Mouse (Mus musculus) adrenal gland, postnatal 4 days (tissue): ENCODE measurements around the gene Pomc. TPM values are rescaled to one million over a fixed set of nuclear protein-coding genes. Genes with fewer than 3 reads are reported as not detected.
"Not testable (repeated sequence)": the region's sequence is repeated elsewhere in the genome, so short reads cannot be mapped to it uniquely, and the experiment has no call there.

Source experiments
- DNase-seq, 2 experiments: peaks; one replicate each; pipeline ENCODE4 v3.0.0; 2021 to 2022; ENCODE audit warnings: low spot score in 2 of 2, mixed read lengths in 2 of 2
- total RNA-seq, 2 experiments: library from RNA; stranded (reverse); gene quantifications; 2 replicates each; pipeline ENCODE4 v1.2.3; 2021

Gene Pomc
- total RNA-seq, 2 experiments from 2014 or later = 1.3 to 1.8 TPM

DNA sequence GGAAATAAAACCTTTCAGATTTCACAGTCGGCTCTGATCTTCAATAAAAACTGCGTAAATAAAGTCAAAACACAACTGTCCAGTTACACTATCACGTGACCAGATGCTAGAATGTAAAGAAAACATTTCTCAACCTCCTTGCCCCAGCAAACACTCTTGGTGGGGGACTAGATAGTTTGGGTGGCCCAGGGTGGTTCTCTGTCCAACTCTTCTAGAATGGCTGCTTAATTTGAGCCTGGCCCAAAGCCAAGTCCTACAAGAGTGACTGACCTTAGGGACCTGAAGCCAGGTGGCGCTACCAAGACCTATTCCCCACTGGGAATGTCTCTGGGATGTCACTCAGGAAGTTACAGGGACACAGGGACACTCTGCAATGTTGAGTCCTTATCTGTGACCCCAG lies 5.8 kb downstream of the Pomc start:
- DNase-seq = no peak

- no peak for DNase-seq
These were observed 12.4 kb downstream of the Pomc start for GRCm38 (mm10) chr12:3967196-3967595.

DNA sequence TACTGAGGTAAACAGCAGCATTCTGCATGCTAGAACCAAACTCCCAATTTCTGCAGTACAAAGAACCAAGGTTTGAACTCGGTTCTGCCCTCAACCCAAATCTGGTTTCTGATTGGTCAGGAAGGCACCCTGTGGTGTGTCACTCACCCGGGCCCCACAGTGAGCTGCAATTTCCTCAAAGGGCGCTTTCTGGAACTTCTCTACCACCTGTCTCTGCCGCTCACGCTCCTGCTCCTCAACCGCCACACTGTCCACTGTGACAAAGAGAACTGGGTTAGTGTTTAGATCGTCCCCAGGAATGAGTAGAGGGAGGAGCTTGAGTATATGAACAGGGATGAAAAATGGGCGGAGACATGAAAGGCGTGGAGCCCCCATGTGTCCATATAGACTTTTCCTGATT lies 13.6 kb downstream of the Pomc start:
- DNase-seq = no peak

- not testable (repeated sequence) for DNase-seq
These were observed 18.4 kb downstream of the Pomc start for GRCm38 (mm10) chr12:3973169-3973568.

DNA sequence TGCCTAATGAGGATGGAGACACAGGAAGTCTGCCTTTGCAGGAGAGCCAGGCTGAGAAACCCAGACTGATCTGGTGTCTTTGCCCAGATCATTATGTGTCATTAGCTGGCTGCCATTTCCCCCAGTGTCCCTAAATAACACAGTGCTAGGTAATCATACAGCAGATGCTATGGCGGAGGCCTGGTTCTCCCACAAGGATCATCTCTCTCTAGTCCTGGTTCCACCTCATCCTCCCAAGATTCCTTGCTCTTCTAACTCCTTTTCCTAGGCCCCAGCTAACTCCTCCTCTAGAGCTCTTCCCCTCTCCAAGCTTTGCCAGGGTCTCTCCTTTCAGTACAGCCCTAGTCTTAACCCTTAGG lies 26.2 kb downstream of the Pomc start:
- DNase-seq = no peak

DNA sequence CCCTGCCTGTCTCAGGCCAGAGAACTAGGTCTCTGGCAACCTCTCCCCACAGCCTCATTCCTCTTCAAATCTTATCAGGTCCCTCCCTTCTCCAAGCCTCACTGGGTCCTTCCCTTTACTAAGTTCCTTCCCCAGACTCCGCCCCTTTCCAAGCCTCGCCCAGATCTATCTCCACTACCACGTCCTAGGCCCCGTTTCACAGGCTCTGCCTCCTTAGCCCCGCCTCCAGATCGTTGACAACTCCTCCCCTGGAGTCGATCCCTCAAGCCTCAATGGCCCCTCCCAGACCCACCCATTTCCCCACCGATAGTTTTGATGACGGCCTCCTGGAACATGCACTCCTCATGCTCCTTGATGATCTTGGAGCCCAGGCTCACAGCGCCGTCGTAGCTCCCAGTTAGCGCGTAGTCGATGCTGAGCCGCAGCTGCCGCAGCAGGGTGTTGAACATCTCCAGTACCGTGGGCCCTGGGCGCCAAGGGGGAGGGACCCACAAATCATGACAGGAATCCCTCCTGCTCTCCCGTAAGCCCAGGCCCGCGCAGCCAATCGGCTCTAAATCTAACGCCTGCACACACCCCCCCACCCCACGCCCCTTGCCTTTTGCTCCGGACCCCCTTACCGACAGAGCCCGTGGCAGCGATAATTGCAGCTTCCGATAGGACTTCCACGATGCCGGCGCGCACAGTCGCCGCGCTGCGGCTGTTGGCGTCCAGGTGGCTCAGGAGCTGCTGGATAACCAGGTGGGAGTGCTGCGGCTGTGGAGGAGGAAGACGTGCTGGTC lies 26.8 kb downstream of the Pomc start:
- peak in 1 of 2 experiments; percentile 53 for DNase-seq

DNA sequence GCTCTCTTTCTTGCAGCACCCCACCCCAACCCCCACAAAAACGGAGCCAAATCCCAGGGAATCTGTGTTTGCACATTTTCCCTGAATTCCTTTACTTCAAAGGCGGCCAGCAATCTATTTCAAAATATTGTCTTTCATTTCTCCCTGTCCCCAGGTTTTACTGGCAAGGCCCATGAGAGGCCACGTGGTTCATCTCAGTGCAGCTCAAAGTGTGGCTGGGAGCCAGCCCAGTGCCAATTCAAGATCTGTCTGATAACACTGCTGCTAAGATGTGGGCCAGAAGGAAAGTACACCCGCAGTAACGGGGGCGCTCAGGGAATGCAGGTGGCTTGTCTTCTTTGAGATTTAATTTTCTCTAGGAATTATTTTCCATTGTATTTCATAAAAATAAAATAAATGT lies 27.5 kb downstream of the Pomc start:
- DNase-seq = no peak

- DNase-seq = no peak
These were observed 29.0 kb downstream of the Pomc start for GRCm38 (mm10) chr12:3983736-3984135.

- no peak for DNase-seq
These were observed 29.7 kb downstream of the Pomc start for GRCm38 (mm10) chr12:3984446-3984845.

- no peak for DNase-seq
These were observed 35.2 kb downstream of the Pomc start for GRCm38 (mm10) chr12:3989943-3990342.

GRCm38 (mm10) chr12:3991047-3991446 lies 36.3 kb downstream of the Pomc start:
- no peak for DNase-seq

DNA sequence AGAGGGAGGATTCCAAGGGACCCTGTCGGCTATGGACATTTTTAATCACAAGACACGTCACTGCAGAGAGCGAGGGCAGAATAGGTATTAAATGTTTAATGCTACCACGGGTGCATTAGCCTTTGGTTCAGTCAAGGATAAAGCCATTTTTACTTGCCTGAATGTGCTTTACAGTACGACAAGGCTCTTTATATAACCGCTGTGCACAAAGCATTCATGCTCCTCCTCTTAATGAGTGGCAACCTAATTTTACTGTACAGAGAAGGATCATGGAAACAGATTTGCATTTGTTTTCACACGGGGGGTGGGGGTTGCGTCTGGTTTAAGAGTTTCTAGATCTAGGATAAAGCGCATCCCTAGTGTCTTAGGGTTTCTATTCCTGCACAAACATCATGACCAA lies 42.0 kb downstream of the Pomc start:
- no peak for DNase-seq

- no peak for DNase-seq
These were observed 45.7 kb downstream of the Pomc start for GRCm38 (mm10) chr12:4000406-4000805.

DNA sequence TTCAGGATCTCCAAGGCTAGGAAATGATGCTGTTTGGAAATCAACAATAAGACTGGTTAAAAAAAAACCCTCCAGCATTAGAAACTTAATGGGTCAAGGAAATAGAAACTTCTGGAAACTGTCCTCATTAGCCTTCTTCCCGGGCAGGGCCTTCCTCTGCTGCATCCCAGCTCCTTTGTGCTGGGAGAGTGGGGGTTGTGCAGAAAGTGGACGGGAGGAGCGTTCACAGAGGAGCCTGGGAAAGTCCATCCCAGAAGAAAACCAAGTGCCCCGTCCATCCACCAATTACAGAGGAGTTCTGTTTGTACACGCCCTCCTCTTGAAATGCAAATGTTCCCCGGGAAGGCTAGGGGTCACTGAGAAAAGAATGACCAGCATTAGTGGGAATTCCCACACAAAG lies 49.9 kb downstream of the Pomc start:
- no peak for DNase-seq

DNA sequence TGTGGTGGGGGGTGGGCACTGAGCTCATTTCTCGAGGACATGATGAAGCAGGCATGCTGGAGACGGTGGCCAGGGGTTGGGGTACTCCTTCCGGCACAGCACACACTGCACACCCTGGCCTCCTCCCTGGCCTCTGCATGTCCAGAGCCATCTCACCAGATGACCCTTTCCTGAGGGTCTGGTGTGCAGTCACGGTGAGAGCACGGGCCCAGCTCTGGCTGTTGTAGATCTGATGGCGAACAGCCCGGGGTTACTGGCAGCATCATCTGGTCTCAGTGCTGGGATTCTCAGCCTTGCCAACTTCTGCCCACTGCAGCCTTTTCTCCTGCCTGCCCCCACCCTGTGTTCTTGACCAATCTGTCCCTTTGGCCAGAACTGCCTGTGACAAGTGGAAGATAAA lies 51.3 kb downstream of the Pomc start:
- no peak for DNase-seq

DNA sequence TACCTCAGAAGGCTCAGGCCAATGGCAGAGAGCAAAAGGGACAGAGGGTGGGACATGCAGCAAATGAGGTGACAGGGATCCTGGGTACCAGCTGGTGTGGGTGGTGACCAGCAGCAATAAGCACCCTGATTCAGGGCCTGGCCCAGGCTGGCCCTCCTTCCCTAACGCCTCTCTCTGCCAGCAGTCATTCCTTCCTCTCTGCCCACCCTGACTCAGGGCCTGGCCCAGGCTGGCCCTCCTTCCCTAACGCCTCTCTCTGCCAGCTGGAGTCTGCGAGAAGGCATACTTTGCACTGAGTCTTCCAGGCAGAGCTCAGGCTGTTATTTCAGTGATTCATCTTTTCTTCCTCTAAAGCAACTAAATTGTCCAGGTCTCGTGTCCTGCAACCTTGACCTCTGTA lies 52.4 kb downstream of the Pomc start:
- no peak for DNase-seq

- DNase-seq = no peak
These were observed 53.0 kb downstream of the Pomc start for GRCm38 (mm10) chr12:4007766-4008165.

DNA sequence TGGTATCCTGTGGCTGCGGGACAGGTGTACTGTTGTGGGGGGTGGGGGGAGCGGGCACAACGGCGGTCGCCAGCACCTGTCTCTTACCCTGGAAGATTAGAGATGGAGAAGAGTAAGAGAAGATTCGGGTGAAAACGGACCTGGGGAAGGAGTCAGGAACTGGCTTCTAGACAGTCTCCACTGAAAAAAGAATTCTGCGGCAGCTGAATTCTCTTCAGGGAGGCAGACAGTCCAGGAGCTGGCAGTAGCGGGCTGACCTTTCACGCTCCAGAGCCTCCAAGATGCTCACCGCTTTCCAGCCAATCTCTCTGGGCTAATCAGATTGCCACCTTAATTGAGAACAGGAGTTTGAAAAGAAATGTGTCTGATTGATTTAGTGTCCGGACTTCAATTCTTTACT lies 54.0 kb downstream of the Pomc start:
- no peak for DNase-seq

Other genes starting within 250 kb of the Pomc start
- 100 to 1,000 TPM; 124 to 136 TPM for gene Dnmt3a, start 148.9 kb upstream of the Pomc start, total RNA-seq
- gene Efr3b, start 84.0 kb downstream of the Pomc start, total RNA-seq = 1 to 10 TPM; 4.5 to 5.6 TPM
- gene Dnajc27, start 127.6 kb downstream of the Pomc start, total RNA-seq = 1 to 10 TPM; 6.9 to 8.0 TPM
- gene Adcy3, start 178.2 kb downstream of the Pomc start, total RNA-seq = 10 to 100 TPM; 25.8 to 26.8 TPM